Mouse (Mus musculus): ENCODE measurements around the gene Lrch2. TPM values are rescaled to one million over a fixed set of nuclear protein-coding genes. Genes with fewer than 3 reads are reported as not detected.

Lrch2 gene
- polyA plus RNA-seq, 1 experiment from 2014 or later = 0.28 TPM

GRCm38 (mm10) chrX:147429753-147430152, 124.1 kb downstream of the Lrch2 start:
- H3K27me3 ChIP-seq = no peaks in the 10 kb centered on the region
- no peaks in the 10 kb centered on the region for H3K36me3 ChIP-seq
- DNase-seq = no peak
- H3K27ac ChIP-seq = no peak overlapping the region
- ATAC-seq (ENCODE audit: low read depth) = no peak
- H3K4me3 ChIP-seq (replicated peaks) = no peak overlapping the region
- H3K4me2 ChIP-seq = no peak overlapping the region
- no peaks in the 10 kb centered on the region for H3K9me3 ChIP-seq (replicated peaks)
- WGBS (ENCODE audit: insufficient replicate concordance) = 57% methylated on average over 1 of the region's 1 CpGs
- no peak overlapping the region for H3K9ac ChIP-seq
- no peaks in the 10 kb centered on the region for H3K4me1 ChIP-seq (replicated peaks)

GRCm38 (mm10) chrX:147429129-147429528, 124.8 kb downstream of the Lrch2 start, which contains the start of gene Il13ra2:
Gene Il13ra2, minus strand, starts transcription at chrX:147429192.
- Histone ChIP-seq H3K4me2 (no peak within 1 kb of the TSS), H3K36me3 (no peaks in the 10 kb centered on the region), H3K9ac (no peak within 1 kb of the TSS), H3K27me3 (no peaks in the 10 kb centered on the region), H3K9me3 (replicated peaks) (no peaks in the 10 kb centered on the region), H3K27ac (no peak within 1 kb of the TSS), H3K4me1 (replicated peaks) (no peaks in the 10 kb centered on the region), H3K4me3 (replicated peaks) (no peak within 1 kb of the TSS)
- WGBS (ENCODE audit: insufficient replicate concordance) = 25% methylated on average over 1 of the region's 1 CpGs
- DNase-seq (no peak), ATAC-seq (ENCODE audit: low read depth) (no peak)

Other genes starting within 250 kb of the Lrch2 start
- not detected in 2 replicates for gene Il13ra2, start 124.9 kb downstream of the Lrch2 start, polyA plus RNA-seq (2015; fragmentation: Nextera tagmentation; extraction: Ambion mirVana)
- not detected in 2 replicates for gene Vmn1r239-ps, start 100.4 kb downstream of the Lrch2 start, polyA plus RNA-seq (2015; fragmentation: Nextera tagmentation; extraction: Ambion mirVana)
- not detected in 2 replicates for gene Gm15128, start 211.9 kb upstream of the Lrch2 start, polyA plus RNA-seq (2015; fragmentation: Nextera tagmentation; extraction: Ambion mirVana)